Mouse (Mus musculus) G1E (cell line): ENCODE measurements around the gene Slc8a3.

Experiments used
- CTCF ChIP-seq: IDR thresholded peaks from 2 replicates; pipeline ENCODE4 v1.5.1; 2012; ENCODE audit warnings: low read depth, low read length, inconsistent platforms, mixed read lengths
- GATA1 ChIP-seq: IDR thresholded peaks from 2 replicates; pipeline ENCODE4 v1.6.1; 2012; ENCODE audit warnings: borderline replicate concordance, low read length, inconsistent platforms, mixed read lengths
- POLR2AphosphoS5 ChIP-seq: IDR thresholded peaks from 2 replicates; pipeline ENCODE4 v1.6.1; 2012; ENCODE audit warnings: low read depth, low read length, inconsistent platforms; ENCODE audit not compliant: insufficient replicate concordance
- TAL1 ChIP-seq: conservative IDR thresholded peaks from 2 replicates; pipeline ENCODE4 v1.6.1; 2012; ENCODE audit warnings: low read depth, low read length, inconsistent platforms, mixed read lengths

DNA sequence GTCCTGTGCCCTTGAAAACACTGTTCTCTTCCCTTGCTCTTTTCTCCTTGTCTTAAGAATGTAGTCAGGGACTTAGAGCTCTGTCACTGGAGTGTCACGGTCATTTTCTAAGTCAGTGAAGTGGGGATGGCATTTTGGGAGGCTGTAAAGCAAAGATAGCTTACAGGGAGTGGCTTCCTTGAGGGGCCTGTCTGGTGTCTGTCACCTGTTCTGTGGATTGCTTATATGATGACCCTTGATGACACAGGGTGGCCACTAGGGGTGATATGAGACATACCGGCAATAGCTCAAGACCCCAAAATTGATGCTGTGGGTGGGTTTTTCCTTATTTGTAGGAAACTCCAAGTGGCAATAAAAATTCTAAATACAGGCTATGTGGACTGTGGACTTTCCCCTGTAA, 164.5 kb downstream of the Slc8a3 start:
- TF ChIP-seq CTCF: no peak; the same call in 1 of the 2 replicates
- TF ChIP-seq POLR2AphosphoS5: no peak
- no peak for TF ChIP-seq GATA1
- no peak for TF ChIP-seq TAL1
